Mouse (Mus musculus) megakaryocyte-erythroid progenitor cell, adult 5 weeks (primary cell): Measurements from ENCODE around the gene Ptrh1. TPM values are rescaled to one million over a fixed set of nuclear protein-coding genes. Genes with fewer than 3 reads are reported as not detected.

Experiments
- polyA plus RNA-seq: library from polyadenylated mRNA; stranded (reverse); fragments of >175 nt; gene quantifications from 2 replicates; pipeline ENCODE4 v1.2.3, GENCODE M21; 2012

The Ptrh1 gene
- 4.8 and 6.7 TPM in 2 replicates for polyA plus RNA-seq

DNA sequence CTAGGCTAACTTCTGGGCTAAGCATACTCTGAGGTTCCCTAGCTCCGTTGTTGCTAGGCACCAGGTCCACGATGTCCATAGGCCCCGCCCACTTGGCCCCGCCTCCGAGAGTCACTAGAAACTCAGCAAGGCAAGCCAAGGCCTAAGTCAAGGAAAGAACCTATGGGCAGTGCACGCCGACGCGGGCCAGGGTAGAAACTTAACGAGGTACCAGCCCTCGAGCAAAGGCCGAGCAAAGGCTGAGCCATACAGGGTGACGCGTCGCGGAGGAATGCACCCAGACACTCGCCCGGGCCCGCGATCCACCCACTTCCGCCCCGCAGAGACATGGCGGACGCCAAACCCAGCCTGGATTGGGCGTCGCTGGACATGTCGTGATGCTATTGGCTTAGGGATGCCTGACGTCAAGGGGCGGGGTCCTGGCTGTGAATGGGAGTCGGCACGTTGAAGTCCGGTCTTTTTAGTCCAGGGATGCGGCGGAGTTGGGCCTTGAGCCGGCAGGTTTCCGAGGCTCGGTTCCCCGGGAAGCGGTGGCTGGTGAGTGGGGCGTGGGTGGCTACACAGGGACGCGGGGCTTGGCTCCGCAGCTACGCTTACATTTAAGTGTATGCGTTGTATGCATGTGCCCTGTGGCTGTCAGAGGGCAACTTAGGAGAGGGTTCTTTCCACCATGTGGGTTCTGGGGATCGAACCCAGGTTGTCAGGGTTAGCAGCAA, at the start of gene Ptrh1, which contains the start of gene Ttc16:
Gene Ptrh1, plus strand, starts transcription at position 428 of the 716 bp plus-strand sequence.
Gene Ttc16, minus strand, starts transcription at position 275 of the 716 bp plus-strand sequence.

DNA sequence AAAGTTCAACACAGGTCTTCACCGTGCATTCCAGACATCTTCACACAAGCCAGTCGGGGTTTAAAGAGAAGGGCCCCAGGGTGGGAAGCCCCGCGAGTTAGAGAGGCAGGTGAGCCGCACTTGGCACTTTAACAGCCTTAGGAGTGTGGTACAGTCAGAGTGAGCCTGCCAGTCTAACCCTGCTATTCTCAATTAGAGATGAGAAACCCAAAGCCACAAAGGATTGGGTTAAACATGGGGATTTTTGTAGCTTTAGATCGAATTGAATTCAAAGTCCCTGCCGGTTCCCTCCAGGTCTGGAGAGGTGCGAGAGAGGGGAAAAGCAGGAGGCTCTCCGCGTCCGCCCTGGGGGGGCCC, 34.7 kb upstream of the Ptrh1 start, which contains the start of gene 6330409D20Rik:
Gene 6330409D20Rik, minus strand, starts transcription at position 101 of the 357 bp plus-strand sequence.

DNA sequence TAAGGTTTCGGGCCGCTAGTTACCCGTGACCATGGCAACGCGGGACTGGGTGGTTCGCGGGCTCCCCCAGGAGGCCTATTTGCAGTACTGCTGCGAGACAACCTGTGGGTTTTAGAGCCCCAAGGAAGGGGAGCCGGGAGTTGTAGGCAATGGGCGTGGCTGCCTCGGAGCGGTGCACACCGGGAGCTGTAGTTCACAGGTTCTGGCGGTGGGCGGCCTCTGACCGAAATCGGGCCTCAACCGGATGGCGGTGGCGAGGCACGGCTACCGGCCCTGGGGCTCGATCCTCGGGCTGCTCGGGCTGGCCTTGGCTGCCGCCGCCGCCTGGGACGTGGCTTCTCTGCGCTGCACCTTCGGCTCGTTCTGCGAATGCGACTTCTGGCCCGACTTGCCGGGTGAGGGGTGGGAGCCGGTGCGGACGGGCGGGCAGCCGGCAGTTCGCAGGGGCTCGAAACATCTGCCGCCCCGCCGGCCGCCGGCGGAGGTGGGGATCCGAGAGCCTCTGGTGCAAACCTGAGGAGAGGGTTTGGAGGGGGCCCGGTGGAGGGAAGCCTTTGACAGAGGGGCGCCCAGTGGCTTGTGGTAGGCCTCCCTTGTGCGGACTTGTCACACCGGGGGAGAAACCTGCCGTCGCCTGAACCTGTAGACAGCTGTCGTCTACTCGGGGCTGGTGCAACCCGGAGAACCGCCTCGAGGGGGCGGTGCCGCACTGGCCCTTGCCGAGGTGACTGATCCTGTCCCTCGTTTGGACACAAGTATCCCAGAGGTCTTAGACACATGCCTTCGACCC, 18.3 kb upstream of the Ptrh1 start, which contains the start of gene Tor2a:
Gene Tor2a, plus strand, starts transcription at position 179 of the 790 bp plus-strand sequence.

GRCm38 (mm10) chr2:32784048-32784681, 8.6 kb downstream of the Ptrh1 start, which contains the start of gene Cfap157:
Gene Cfap157, minus strand, starts transcription at chr2:32784428.

Other genes with a start within 250 kb of the Ptrh1 start
- gene Fam102a, start 240.5 kb upstream of the Ptrh1 start, polyA plus RNA-seq, result 11.1 and 12.4 TPM in 2 replicates
- gene Dpm2, start 204.9 kb upstream of the Ptrh1 start, polyA plus RNA-seq, result 7.6 and 9.2 TPM in 2 replicates
- 0.05 TPM in 1 of 2 replicates, not detected in the other for gene Pip5kl1, start 201.0 kb upstream of the Ptrh1 start, polyA plus RNA-seq
- not detected in 2 replicates for gene 9430097D07Rik, start 200.1 kb upstream of the Ptrh1 start, polyA plus RNA-seq
- gene St6galnac4, start 188.7 kb upstream of the Ptrh1 start, polyA plus RNA-seq, result 50.3 and 53.0 TPM in 2 replicates
- gene St6galnac6, start 176.1 kb upstream of the Ptrh1 start, polyA plus RNA-seq, result 45.6 and 49.4 TPM in 2 replicates
- 1.7 and 1.8 TPM in 2 replicates for gene Ak1, start 154.0 kb upstream of the Ptrh1 start, polyA plus RNA-seq
- gene Eng, start 129.2 kb upstream of the Ptrh1 start, polyA plus RNA-seq, result 118 and 140 TPM in 2 replicates
- 78.9 and 81.0 TPM in 2 replicates for gene Fpgs, start 71.6 kb upstream of the Ptrh1 start, polyA plus RNA-seq
- gene Cdk9, start 62.7 kb upstream of the Ptrh1 start, polyA plus RNA-seq, result 176 and 211 TPM in 2 replicates
- 27.2 and 35.4 TPM in 2 replicates for gene Sh2d3c, start 54.7 kb upstream of the Ptrh1 start, polyA plus RNA-seq
- gene 6330409D20Rik, start 34.8 kb upstream of the Ptrh1 start, polyA plus RNA-seq, result not detected in 2 replicates
- gene Tor2a, start 18.6 kb upstream of the Ptrh1 start, polyA plus RNA-seq, result 52.2 and 76.1 TPM in 2 replicates
- 0.08 and 0.30 TPM in 2 replicates for gene Ttc16, start 153 bp upstream of the Ptrh1 start, polyA plus RNA-seq
- not detected in 2 replicates for gene Cfap157, start 8.6 kb downstream of the Ptrh1 start, polyA plus RNA-seq
- 5.4 and 8.4 TPM in 2 replicates for gene Stxbp1, start 71.5 kb downstream of the Ptrh1 start, polyA plus RNA-seq
- 51.5 and 55.0 TPM in 2 replicates for gene Fam129b, start 100.3 kb downstream of the Ptrh1 start, polyA plus RNA-seq
- 2,433 and 2,621 TPM in 2 replicates for gene Rpl12, start 185.8 kb downstream of the Ptrh1 start, polyA plus RNA-seq
- gene Lrsam1, start 185.8 kb downstream of the Ptrh1 start, polyA plus RNA-seq, result 7.9 and 8.8 TPM in 2 replicates
- gene Slc2a8, start 206.3 kb downstream of the Ptrh1 start, polyA plus RNA-seq, result 47.2 and 49.6 TPM in 2 replicates